Mouse (Mus musculus) bone marrow macrophage, adult 2 months (primary cell): ENCODE results near the gene Dpysl5.

Experiments
- CTCF ChIP-seq: IDR thresholded peaks from 2 replicates; pipeline ENCODE4 v1.5.1; 2012; ENCODE audit warnings: low read depth, mild to moderate bottlenecking, low read length, moderate library complexity
- POLR2A ChIP-seq: IDR thresholded peaks from 2 replicates; pipeline ENCODE4 v1.6.1; 2012; ENCODE audit warnings: mild to moderate bottlenecking, low read depth, low read length, borderline replicate concordance

- no peak for TF ChIP-seq CTCF
- TF ChIP-seq POLR2A: no peak
Measured at GRCm38 (mm10) chr5:30666391-30667195, 44.8 kb upstream of the Dpysl5 start, which contains the start of gene Cenpa.
